ENCODE assay signal across 1 mouse cellular context in genomic region chr16:23266293-23266692, GRCm38 (mm10).
TF ChIP-seq lines count a peak whose summit lies in the region.

No protein-coding gene starts in this region.

TF ChIP-seq in CH12.LX, 34 proteins besides CTCF, POLR2A, EP300 and RAD21 (continued from another document):
- TF ChIP-seq CHD1 (IDR thresholded peaks at IDR 0.05; ENCODE audit: low read depth, low read length) (no peak), MAX (IDR thresholded peaks at IDR 0.05; ENCODE audit: low read length) (no peak), MYC (IDR thresholded peaks at IDR 0.05; ENCODE audit: low read depth, low read length) (no peak), PAX5 (IDR thresholded peaks at IDR 0.05; ENCODE audit: low read length) (no peak), MAZ (IDR thresholded peaks at IDR 0.05; ENCODE audit: low read depth, low read length) (no peak), POLR2AphosphoS2 (IDR thresholded peaks at IDR 0.05; ENCODE audit: low read depth, low read length) (no peak)
